Mouse (Mus musculus) gastrocnemius, postnatal 14 days (tissue): ENCODE results near the gene Nxpe4. TPM values are rescaled to one million over a fixed set of nuclear protein-coding genes. Genes with fewer than 3 reads are reported as not detected.

Source experiments
- DNase-seq: peaks from one replicate; pipeline ENCODE4 v3.0.0; 2021; ENCODE audit warnings: mixed read lengths
- intact Hi-C: fragments of 180-260 bp; cut with DNase I; formaldehyde crosslinking; loops from one replicate; pipeline ENCODE4 v1.15.1; 2025; ENCODE audit warnings: low total_unique reads
- total RNA-seq, 2 experiments: library from RNA; stranded (reverse); gene quantifications; 2 replicates each; pipeline ENCODE4 v1.2.3; 2021

Gene Nxpe4
- total RNA-seq, 2 experiments from 2014 or later = 6.2 to 6.4 TPM

DNA sequence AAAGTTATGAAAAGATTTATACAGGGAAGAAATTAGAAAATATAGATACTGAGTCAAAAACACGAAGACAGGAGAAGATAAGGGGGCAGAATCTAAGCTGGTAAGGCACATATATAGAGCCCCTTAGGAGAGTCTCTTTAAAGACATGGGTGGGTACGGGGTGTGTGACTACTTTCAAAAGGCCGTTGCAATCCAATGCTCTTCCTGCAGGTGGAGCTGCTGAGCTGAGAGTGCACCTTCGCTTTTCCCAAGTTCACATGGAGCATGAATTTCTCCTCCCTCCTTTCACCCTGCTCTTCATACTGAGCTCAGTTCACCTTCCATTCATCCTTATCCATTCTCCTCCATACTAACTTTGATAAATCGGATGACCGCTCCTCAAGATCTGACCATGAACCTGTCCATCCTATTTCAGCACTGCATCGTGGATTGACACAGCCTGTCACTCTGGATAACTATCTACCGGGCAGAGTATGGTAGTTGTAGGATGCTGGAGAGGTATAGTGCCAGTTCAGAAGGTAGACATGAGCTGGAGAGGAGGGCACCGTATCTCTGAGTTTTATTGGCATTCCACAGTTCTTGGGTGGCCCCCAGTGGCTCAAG is 76.4 kb downstream of the Nxpe4 start:
- DNase-seq = peak; percentile 10
- intact Hi-C loops = no loop called here

DNA sequence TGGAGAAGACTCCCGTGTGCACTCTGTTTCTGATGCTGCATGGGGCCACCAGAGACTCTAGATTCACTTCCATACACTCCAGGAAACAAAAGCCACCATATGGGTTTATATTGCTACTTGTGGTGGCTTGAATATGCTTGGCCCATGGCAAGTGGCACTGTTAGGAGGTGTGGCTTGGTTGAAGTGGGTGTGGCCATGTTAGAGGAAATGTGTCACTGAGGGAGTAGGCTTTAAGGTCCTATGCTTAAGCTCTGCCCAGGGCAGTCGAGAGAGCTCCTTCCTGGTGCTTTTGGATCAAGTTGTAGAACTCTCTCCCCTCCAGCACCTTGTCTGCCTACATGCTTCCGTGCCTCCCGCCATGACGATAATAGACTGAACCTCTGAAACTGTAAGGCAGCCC is 77.6 kb downstream of the Nxpe4 start:
- intact Hi-C loops = no loop called here
- no peak for DNase-seq

DNA sequence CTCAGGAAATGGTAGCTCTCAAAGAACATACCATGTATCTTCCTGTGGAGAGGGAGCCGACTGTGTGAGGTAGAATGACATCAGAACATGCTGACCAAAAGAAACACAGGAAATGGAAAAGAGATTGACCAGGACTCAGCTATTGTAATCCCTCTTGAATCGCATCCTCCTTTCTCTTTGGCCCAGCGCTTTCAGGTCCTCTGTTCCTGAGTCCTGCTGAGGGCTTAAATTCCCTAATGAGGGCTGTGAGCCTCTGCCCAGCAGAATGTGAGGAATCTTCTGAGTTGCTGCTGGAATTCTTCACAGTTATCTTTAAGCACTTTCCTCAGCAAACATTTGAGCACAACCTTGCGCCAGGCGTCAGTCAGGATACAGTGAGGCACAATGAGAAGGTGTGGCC is 78.6 kb downstream of the Nxpe4 start:
- DNase-seq = no peak
- intact Hi-C loops = no loop called here

DNA sequence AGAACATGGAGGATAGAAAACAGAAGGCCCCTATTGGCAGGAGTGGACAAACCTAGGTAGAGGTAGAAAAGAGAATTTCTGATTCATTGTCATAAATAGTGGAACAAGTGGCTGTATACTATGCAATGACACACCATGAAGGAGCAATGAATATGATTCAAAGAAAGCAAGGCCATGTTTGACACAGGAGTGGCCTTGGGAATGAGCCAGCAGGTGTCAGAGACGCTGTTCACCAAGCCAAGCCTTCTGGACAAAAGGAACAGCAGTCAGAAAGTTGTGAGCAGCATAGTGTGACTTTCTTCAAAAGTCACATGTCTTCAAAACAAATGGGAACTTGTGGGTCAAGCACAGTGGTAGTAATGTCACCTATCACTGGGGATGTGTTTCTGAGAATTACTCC is 80.0 kb downstream of the Nxpe4 start:
- intact Hi-C loops = no loop called here
- DNase-seq = no peak

DNA sequence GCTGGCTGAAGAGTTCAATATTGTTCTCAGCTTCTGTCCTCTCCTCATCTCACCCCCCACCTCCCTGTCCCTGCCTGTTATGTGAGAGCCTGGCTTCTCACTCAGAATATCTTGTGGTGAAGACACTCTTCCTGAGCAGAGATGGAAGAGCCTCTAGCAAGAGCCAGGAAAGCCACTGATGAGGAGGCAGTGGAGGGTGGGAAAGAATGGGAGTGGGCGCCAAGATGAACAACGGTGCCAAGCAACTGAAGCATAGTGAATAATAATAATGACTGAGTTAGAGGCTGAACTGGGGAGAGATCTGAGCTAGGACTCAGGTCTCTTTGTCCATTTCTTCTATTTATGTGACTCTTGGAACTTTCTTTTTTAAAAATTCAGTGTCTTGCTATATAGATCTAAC is 80.9 kb downstream of the Nxpe4 start:
- DNase-seq = no peak
- intact Hi-C loops = no loop called here

DNA sequence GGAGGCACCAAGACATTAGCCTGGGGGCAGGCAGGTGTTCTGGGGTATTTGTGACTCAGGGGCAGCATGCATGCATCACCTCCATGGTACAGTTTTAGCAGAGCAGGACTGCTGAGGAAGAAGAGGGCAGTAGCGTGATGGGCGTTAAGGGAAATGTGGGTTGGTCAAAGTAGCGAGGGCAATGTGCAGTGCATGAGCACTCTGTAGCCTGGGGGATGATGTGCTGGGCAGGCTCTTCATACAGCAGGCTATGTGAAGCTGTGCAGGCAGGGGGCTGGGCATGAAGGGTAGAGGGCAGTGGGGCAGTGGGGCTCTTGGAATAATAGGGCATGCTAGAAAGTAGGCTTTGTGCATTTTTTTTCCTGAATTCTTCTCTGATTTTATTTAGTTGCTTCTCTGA is 82.4 kb downstream of the Nxpe4 start:
- no peak for DNase-seq
- intact Hi-C loops = no loop called here

DNA sequence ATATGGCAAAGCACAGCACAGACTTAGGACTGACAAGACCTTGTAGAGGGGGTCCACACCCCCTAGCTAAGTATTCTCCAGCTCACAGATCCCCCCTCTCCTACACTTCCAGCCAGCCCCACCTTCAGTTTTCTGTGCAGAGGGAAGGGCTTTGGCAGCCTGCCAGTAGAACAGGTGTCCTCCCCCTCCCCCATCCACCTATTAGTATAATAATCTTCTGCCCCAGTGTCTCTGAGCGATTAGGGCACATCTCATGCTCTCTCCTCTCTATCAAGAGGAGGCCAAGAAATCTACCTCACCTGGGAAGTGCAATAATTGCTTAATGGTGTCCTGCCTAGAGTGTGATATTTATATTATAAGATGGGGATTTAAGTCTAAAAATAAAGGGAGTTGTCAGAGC is 83.7 kb downstream of the Nxpe4 start:
- no peak for DNase-seq
- intact Hi-C loops = no loop called here

DNA sequence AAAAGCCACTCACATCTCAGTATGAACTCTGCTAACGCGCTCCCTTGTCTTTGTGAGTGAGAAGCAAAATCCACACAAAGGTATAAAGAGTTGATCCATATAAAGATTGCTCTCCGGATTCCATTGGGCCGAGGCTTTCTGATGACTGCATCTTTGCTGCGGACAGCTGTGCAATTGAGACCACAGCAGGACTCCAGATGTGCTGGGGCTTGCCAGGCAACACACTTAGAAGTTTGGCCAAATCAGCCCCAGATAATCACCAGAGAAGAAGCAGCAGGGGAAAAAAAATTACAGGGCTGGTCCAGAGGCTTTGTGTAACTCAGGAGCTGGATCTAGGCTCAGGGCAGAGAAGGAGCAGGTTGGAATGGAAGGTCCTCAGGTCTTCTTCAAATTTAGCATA is 85.5 kb downstream of the Nxpe4 start:
- peak; percentile 9 for DNase-seq
- intact Hi-C loops = no loop called here

DNA sequence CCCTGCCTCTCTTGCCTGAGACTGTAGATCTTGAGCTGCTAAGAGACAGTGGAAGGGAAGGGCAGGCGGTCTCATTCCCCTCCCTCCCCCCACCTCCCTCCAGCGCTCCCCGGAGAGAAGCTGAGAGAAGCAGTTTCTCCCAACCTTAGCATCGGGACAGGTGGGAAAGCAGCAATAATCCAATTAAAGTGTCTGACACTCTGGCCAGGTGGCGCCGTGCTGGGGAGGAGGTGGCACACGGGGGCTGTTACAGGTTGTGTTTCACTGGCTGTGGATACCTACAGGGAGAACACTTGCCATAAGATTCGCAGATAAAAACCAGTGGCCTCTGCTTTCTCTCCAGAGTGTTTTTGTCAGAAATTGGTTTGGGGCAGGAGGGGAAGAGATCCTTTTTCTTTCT is 90.4 kb downstream of the Nxpe4 start:
- intact Hi-C loops = loop anchor here (10.0 kb wide), 1 partner anchor 77 kb away; no protein-coding TSS in a partner anchor

DNA sequence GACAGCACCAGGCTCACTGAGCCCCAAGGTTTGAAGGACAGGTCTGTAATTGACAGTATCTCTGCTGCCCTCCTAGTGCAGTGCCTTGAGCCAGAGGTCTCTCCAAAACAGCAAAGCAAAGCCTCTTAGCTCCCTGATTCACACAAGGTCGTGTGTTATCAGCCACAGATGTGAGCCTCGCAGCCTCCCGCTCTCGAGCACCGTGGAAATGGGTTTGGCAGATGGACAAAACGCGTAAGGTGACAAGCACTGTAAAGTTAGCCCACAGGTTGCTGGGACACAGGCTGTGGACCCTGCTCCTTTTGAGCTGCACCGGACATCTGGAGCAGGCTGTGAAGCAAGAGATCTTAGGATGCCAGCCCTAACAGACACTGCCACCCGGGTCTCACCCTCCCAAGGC is 95.2 kb downstream of the Nxpe4 start:
- DNase-seq = no peak
- intact Hi-C loops = loop anchor here (10.0 kb wide), 1 partner anchor 82 kb away; no protein-coding TSS in a partner anchor

More for the DNA sequence above, 90.4 kb downstream of the Nxpe4 start:
- DNase-seq = no peak

DNA sequence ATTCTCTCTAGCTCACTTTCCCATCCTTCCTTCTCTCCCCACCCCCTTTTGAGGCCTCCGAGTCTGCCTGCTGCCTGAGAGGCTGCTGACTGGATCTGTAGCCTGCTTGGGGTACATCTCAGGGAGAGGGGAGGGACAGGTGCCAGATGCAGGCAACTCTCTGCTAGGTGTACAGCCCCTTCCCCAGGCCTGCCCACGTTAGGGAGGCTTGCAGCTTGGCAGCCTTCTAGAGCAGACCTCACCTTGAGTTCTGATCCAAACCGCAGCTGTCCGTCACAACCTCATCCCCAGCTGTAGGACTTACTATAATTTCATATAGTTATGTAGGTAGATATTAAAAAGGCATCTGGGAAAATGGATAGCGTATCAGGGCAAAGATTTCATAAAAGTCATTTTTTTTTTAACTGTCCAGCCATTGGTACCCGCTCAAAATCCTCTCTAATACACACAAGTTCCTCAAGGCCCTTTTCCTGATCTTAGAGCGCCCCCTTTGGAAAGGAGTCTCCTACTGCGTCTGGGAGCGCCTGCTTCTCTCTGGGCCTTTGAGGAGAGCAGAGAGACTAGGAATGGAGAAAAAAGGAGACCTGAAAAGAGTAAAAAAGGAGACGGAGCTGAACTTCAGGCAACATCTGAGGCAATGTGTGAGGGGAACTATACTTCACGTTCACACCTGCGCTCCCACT is 96.1 kb downstream of the Nxpe4 start:
- intact Hi-C loops = loop anchor here (10.0 kb wide), 1 partner anchor 83 kb away; no protein-coding TSS in a partner anchor
- peak; percentile 26 for DNase-seq

DNA sequence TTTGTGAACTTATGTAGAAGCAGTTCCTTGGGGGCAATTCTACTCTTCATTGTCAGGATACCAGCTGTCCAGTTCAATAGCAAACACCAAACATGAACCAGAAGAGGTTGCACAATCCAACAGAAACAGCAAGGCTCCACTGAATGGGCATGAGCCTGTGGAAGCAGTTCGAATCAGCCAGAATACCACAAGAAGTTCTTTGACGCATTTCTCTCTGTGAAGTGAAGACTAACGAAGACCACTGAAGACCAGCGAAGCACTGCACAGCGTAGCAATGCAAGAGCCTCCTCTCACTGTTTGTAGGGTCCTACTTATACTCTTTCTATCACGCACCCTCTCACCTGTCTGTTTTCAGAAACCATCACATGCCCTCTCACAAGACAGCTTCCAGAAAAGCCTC is 102.8 kb downstream of the Nxpe4 start:
- DNase-seq = no peak
- intact Hi-C loops = no loop called here

DNA sequence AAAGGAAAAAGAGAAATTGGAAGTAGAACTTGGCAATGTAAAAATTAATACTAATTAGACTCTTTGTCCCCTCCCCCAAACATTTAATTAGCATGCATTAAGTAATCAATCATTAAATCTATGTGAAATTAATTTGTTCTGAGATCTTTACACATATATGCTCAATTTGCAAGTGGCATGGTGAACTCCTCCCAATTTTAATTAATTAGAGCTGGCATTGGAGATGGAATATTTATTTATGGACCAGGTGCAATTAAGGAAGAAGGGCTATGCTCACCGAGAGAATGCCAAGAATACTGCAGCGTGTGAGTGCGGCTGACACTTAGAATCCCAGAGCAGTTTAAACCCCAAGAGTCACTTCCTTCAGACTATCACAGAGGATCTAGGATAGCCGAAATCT is 103.7 kb downstream of the Nxpe4 start:
- DNase-seq = no peak
- intact Hi-C loops = no loop called here

DNA sequence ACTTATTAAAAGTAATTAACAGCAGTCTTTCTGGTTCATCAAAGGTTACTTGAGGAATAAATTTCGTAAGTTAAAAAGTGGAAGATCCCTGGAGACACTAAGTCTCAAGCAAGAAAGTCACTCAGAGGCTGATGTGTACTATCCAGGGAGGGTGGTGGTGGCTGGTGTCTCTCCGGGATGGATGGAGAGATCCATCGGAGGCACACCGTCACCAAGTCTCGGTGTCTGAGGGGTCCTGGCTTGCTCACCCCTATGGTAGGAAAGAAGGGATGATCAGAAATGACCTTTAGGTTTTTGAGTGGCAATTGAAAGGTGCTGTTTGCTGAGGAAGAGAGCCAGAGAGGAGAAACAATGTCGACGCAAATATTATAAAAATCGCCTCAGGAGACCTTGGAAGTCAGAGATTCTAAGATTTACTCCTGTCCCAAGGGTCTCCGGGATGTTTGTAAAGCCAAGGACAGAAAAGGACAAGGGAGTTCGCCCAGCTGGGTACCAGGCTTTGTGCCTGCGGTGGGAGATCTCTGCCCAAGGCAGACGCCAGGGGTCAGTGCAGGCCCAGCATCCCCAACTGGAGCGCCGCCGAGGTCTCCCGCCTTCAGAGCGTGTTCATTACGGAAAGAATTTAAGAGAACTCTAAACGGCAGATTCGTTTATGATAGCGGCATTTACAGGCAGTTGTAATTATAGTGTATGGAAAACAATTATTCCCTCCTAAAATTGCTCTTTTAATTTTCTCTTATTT is 104.6 kb downstream of the Nxpe4 start:
- intact Hi-C loops = loop anchor here (2.0 kb wide), 1 partner anchor 88 kb away; no protein-coding TSS in a partner anchor
- peak; percentile 86 for DNase-seq

DNA sequence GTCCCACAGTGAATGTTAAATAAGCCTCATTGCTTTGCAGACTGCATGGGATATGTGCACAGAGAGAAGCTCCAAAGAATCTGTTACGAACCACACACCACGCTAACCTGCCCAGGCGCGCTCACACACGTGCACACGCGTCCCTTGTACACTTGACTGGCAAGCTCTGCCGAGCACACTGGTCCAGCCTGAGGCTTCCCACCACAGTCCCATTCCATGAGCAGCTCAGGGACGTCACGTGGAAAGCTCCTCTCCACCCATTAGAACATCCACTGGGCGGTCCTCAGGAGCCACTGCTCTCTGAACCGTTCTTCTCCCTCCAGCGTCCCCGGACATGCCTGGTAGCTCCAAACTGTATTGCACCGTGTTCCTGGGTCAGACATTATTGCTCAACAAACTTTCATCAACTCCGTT is 105.2 kb downstream of the Nxpe4 start:
- peak; percentile 58 for DNase-seq
- intact Hi-C loops = loop anchor here (2.0 kb wide), 1 partner anchor 88 kb away; no protein-coding TSS in a partner anchor

DNA sequence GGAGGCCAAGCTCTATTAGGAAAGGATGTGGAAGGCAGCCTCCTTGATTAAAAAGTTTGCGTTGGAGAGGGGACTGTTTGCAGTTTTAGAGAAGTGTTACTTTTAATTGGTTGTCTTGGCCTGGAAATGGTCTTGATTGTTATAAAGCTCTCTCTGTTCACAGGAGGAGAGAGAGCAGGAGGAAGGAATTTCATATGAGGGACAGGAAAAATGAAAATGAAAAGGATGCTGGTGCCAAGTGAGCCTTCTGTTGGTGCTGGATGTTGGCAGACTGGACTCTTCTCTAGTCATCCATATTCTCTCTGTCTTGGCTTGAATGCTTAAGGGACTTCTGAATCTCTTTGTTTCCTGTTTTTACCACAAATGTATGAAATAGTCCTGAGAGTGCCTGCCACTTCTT is 106.1 kb downstream of the Nxpe4 start:
- intact Hi-C loops = loop anchor here (2.0 kb wide), 1 partner anchor 87 kb away; no protein-coding TSS in a partner anchor

DNA sequence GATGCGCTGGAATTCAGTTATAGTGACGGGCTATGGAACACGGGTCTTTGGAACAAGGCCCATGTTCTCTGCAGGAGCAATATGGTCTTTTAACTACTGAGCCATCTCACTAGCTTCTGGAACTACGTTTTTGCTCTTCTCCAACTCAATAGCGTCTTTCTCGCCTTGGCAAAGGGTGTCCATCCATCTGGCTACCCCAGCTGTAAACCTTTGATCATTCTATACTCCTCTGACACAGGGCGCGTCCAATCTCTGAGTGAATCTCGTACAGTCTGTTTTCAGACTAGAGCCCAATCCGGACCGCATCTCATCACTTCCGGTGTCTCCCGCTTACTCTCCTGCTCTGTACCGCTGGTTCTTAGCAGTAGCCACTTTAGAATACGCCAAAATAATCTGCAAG is 115.0 kb downstream of the Nxpe4 start:
- intact Hi-C loops = no loop called here
- DNase-seq = no peak

More for the DNA sequence above, 106.1 kb downstream of the Nxpe4 start:
- no peak for DNase-seq

DNA sequence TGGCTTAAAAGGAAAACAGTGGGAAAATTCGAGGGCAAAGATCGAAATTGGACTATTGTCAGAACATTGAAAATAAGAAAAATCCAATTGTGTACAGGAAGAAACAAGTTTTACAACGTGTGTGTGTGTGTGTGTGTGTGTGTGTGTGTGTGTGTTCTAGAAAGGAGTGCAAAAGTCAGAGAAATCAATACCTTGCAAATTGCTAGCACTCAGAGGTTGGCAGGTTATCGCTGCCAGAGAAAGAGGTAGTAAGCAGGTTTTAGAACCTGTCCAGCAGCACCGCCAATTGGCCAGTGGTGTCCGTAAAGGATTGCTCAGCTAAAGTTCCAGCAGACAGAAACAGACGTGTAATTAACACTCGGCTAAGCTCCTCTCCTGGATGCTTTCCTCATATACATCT is 122.4 kb downstream of the Nxpe4 start:
- no peak for DNase-seq
- intact Hi-C loops = no loop called here

DNA sequence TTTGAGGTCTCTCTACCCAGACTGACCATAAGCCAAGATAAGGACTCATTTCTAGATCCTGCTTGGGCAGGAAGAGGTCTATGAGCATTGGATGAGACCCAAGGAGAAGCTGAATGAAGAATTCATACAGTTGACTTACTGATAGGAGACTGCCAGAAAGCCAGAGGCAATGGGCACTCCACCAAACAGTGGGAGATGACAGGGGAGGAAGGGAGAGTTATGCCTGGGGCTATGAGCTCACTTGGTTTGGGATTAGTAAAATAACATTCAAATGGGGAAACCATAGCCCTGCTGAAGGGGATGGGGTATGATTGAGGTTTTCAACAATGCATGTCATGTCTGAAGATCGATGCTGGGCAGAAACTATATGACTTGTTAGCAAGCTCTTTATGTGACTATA is 128.5 kb downstream of the Nxpe4 start:
- intact Hi-C loops = no loop called here
- DNase-seq = no peak

DNA sequence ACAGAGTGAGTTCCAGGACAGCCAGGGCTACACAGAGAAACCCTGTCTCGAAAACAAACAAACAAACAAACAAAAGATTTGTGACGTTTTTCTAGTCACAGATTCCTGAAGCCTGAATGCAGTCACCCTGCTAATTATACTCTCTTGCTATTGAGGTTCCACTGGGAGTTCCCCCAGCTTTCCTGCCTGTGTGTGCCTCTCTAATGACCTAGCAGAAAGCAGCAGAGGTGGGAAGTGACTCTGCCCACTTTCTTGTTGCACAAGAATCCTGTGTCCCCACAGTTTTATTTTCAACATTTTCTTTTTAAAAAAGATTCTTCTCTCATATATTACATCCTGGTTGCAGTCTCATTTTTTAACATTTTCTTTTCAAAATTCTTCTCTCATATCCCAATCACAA is 132.9 kb downstream of the Nxpe4 start:
- intact Hi-C loops = no loop called here
- no peak for DNase-seq

DNA sequence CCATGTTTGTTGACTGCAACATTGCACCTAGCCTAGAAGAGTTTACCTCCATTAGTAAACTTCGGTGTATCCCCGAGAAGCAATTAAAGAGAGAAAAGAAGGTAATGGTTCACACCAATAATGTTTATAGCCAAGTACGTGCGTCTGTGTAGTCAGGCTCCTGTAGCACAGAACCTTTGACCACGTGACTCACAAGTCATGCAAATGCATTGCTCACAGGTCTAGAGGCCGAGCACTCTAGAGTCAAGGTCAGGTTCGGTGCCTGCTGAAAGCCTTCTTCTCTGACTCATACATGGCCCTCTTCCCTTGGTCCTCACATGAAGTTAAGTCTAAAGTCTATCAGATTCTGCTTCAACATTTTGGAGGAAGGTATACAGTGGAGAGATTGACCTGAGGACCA is 137.2 kb downstream of the Nxpe4 start:
- intact Hi-C loops = no loop called here
- DNase-seq = no peak
